Mouse (Mus musculus): ENCODE data around the gene Parn. TPM values are rescaled to one million over a fixed set of nuclear protein-coding genes. Genes with fewer than 3 reads are reported as not detected.

Parn gene
- polyA plus RNA-seq, 1 experiment from 2014 or later, result 36.8 TPM

GRCm38 (mm10) chr16:13565291-13565690, 102.7 kb downstream of the Parn start:
- Histone ChIP-seq H3K4me3 (ENCODE audit: low read depth, low read length) (no peak overlapping the region), H3K27ac (ENCODE audit: low read length) (no peak overlapping the region), H3K36me3 (ENCODE audit: control insufficient read depth, insufficient read depth, low read length) (no peaks in the 10 kb centered on the region; the same call in 1 of the 2 replicates), H3K4me2 (replicated peaks; ENCODE audit: low read depth, low read length) (no peak overlapping the region), H3K9me3 (ENCODE audit: control insufficient read depth, low read depth, low read length) (no peaks in the 10 kb centered on the region), H3K4me1 (ENCODE audit: control insufficient read depth, insufficient read depth, low read length) (no peaks in the 10 kb centered on the region), H3K27me3 (ENCODE audit: control insufficient read depth, insufficient read depth, low read length) (no peaks in the 10 kb centered on the region), H3K9ac (replicated peaks; ENCODE audit: low read depth, low read length) (no peak overlapping the region)
- no peak for ATAC-seq (ENCODE audit: insufficient number of reproducible peaks, insufficient read depth, low FRiP score, low read depth)
- WGBS, result 81% methylated on average over 5 of the region's 5 CpGs

GRCm38 (mm10) chr16:13557784-13558183, 110.2 kb downstream of the Parn start:
- 77% methylated on average over 2 of the region's 2 CpGs for WGBS
- Histone ChIP-seq H3K27me3 (ENCODE audit: control insufficient read depth, insufficient read depth, low read length) (no peaks in the 10 kb centered on the region), H3K4me3 (ENCODE audit: low read depth, low read length) (no peak overlapping the region), H3K27ac (ENCODE audit: low read length) (no peak overlapping the region), H3K4me1 (ENCODE audit: control insufficient read depth, insufficient read depth, low read length) (no peaks in the 10 kb centered on the region), H3K9ac (replicated peaks; ENCODE audit: low read depth, low read length) (no peak overlapping the region), H3K36me3 (ENCODE audit: control insufficient read depth, insufficient read depth, low read length) (no peaks in the 10 kb centered on the region; the same call in 1 of the 2 replicates), H3K9me3 (ENCODE audit: control insufficient read depth, low read depth, low read length) (no peaks in the 10 kb centered on the region), H3K4me2 (replicated peaks; ENCODE audit: low read depth, low read length) (no peak overlapping the region)
- no peak for ATAC-seq (ENCODE audit: insufficient number of reproducible peaks, insufficient read depth, low FRiP score, low read depth)

- H3K27ac ChIP-seq (ENCODE audit: low read length), result no peak overlapping the region
- 80% methylated on average over 9 of the region's 9 CpGs for WGBS
- no peak for ATAC-seq (ENCODE audit: insufficient number of reproducible peaks, insufficient read depth, low FRiP score, low read depth)
- H3K4me3 ChIP-seq (ENCODE audit: low read depth, low read length), result no peak overlapping the region
- no peak overlapping the region for H3K4me2 ChIP-seq (replicated peaks; ENCODE audit: low read depth, low read length)
- no peaks in the 10 kb centered on the region; the same call in 1 of the 2 replicates for H3K36me3 ChIP-seq (ENCODE audit: control insufficient read depth, insufficient read depth, low read length)
- no peaks in the 10 kb centered on the region for H3K4me1 ChIP-seq (ENCODE audit: control insufficient read depth, insufficient read depth, low read length)
- H3K9ac ChIP-seq (replicated peaks; ENCODE audit: low read depth, low read length), result no peak overlapping the region
- H3K9me3 ChIP-seq (ENCODE audit: control insufficient read depth, low read depth, low read length), result no peaks in the 10 kb centered on the region
- H3K27me3 ChIP-seq (ENCODE audit: control insufficient read depth, insufficient read depth, low read length), result no peaks in the 10 kb centered on the region
These were observed 111.0 kb downstream of the Parn start for GRCm38 (mm10) chr16:13556954-13557470.

DNA sequence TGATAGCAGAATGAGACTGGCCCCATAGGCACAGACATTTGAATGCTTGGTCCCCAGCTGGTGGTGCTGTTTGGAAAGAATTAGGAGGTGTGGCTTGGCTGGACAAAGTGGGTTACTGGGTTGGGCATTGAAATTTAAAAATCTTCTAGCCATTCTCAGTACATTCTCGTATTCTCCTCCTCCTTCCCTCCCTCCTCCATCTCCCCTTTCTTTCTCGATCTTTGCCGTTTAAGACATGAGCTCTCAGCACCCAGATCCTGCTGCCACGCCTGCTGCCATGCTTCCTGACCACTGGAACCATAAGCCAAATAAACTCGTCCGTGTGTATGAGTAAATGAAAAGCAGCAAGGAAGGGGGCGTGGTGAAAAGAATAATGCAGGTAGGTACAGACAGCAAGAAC, 111.5 kb downstream of the Parn start:
- no peak overlapping the region for H3K9ac ChIP-seq (replicated peaks; ENCODE audit: low read depth, low read length)
- H3K27ac ChIP-seq (ENCODE audit: low read length), result no peak overlapping the region
- ATAC-seq (ENCODE audit: insufficient number of reproducible peaks, insufficient read depth, low FRiP score, low read depth), result no peak
- H3K4me2 ChIP-seq (replicated peaks; ENCODE audit: low read depth, low read length), result no peak overlapping the region
- 94% methylated on average over 7 of the region's 7 CpGs for WGBS
- no peaks in the 10 kb centered on the region for H3K9me3 ChIP-seq (ENCODE audit: control insufficient read depth, low read depth, low read length)
- no peaks in the 10 kb centered on the region for H3K27me3 ChIP-seq (ENCODE audit: control insufficient read depth, insufficient read depth, low read length)
- H3K4me1 ChIP-seq (ENCODE audit: control insufficient read depth, insufficient read depth, low read length), result no peaks in the 10 kb centered on the region
- no peaks in the 10 kb centered on the region; the same call in 1 of the 2 replicates for H3K36me3 ChIP-seq (ENCODE audit: control insufficient read depth, insufficient read depth, low read length)
- H3K4me3 ChIP-seq (ENCODE audit: low read depth, low read length), result no peak overlapping the region

DNA sequence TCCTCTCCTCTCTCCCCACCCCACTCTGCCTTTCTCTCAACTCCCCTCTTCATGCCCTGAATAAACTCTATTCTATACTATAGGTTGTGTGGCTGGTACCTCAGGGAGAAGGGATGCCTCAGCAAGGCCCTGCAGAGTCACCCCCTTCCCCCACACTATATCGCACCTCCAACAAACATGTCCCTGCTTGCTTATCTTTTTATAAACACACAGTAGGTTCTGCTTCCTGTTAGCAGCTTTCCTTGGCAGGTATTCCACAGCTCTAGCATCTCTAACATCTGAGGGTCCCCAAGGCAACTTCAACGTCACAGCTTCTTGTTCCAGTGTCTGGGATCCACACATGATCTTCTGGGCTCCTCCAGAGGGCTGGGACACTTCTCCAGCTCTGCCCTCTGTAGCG, 117.3 kb downstream of the Parn start:
- WGBS, result 85% methylated on average over 3 of the region's 3 CpGs
- no peak overlapping the region for H3K27ac ChIP-seq (ENCODE audit: low read length)
- no peak overlapping the region for H3K4me2 ChIP-seq (replicated peaks; ENCODE audit: low read depth, low read length)
- H3K9me3 ChIP-seq (ENCODE audit: control insufficient read depth, low read depth, low read length), result peaks cover 8% of the 10 kb centered on the region
- H3K4me1 ChIP-seq (ENCODE audit: control insufficient read depth, insufficient read depth, low read length), result no peaks in the 10 kb centered on the region
- H3K36me3 ChIP-seq (ENCODE audit: control insufficient read depth, insufficient read depth, low read length), result 0 out of 2 replicates have a peak, but pooled peaks cover 2% of the 10 kb centered on the region
- no peak overlapping the region for H3K9ac ChIP-seq (replicated peaks; ENCODE audit: low read depth, low read length)
- H3K4me3 ChIP-seq (ENCODE audit: low read depth, low read length), result no peak overlapping the region
- ATAC-seq (ENCODE audit: insufficient number of reproducible peaks, insufficient read depth, low FRiP score, low read depth), result no peak
- no peaks in the 10 kb centered on the region for H3K27me3 ChIP-seq (ENCODE audit: control insufficient read depth, insufficient read depth, low read length)

DNA sequence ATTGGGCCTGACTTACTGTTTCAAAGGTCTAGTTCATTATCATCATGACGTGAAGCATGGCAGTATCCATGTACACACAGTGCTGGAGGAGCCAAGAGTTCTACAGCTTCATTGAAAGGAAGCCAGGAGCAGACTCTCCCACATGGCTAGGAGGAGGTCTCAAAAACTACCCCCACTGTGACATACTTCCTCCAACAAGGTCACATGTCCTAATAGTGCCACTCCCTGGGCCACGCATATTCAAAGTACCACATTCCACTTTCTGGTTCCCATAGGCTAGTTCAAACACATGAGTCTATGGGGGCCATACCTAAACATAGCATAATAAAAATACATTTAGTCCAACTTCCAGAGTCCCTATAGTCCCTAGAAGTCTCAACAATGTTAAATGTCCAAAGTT, 118.0 kb downstream of the Parn start:
- no peak for ATAC-seq (ENCODE audit: insufficient number of reproducible peaks, insufficient read depth, low FRiP score, low read depth)
- H3K4me2 ChIP-seq (replicated peaks; ENCODE audit: low read depth, low read length), result no peak overlapping the region
- H3K27ac ChIP-seq (ENCODE audit: low read length), result no peak overlapping the region
- peaks cover 3% of the 10 kb centered on the region; the same call in 1 of the 2 replicates for H3K36me3 ChIP-seq (ENCODE audit: control insufficient read depth, insufficient read depth, low read length)
- no peaks in the 10 kb centered on the region for H3K27me3 ChIP-seq (ENCODE audit: control insufficient read depth, insufficient read depth, low read length)
- H3K9me3 ChIP-seq (ENCODE audit: control insufficient read depth, low read depth, low read length), result peaks cover 10% of the 10 kb centered on the region
- no peaks in the 10 kb centered on the region for H3K4me1 ChIP-seq (ENCODE audit: control insufficient read depth, insufficient read depth, low read length)
- no peak overlapping the region for H3K9ac ChIP-seq (replicated peaks; ENCODE audit: low read depth, low read length)
- no peak overlapping the region for H3K4me3 ChIP-seq (ENCODE audit: low read depth, low read length)
- WGBS, result 81% methylated on average over 2 of the region's 2 CpGs

- no peak overlapping the region for H3K4me3 ChIP-seq (ENCODE audit: low read depth, low read length)
- H3K9ac ChIP-seq (replicated peaks; ENCODE audit: low read depth, low read length), result no peak overlapping the region
- H3K9me3 ChIP-seq (ENCODE audit: control insufficient read depth, low read depth, low read length), result peaks cover 10% of the 10 kb centered on the region
- H3K27ac ChIP-seq (ENCODE audit: low read length), result no peak overlapping the region
- no peak for ATAC-seq (ENCODE audit: insufficient number of reproducible peaks, insufficient read depth, low FRiP score, low read depth)
- no peaks in the 10 kb centered on the region for H3K4me1 ChIP-seq (ENCODE audit: control insufficient read depth, insufficient read depth, low read length)
- no peaks in the 10 kb centered on the region for H3K27me3 ChIP-seq (ENCODE audit: control insufficient read depth, insufficient read depth, low read length)
- H3K4me2 ChIP-seq (replicated peaks; ENCODE audit: low read depth, low read length), result no peak overlapping the region
- H3K36me3 ChIP-seq (ENCODE audit: control insufficient read depth, insufficient read depth, low read length), result peaks cover 2% of the 10 kb centered on the region; the same call in 1 of the 2 replicates
- 61% methylated on average over 4 of the region's 4 CpGs for WGBS
These were observed 126.2 kb downstream of the Parn start for GRCm38 (mm10) chr16:13541816-13542215.

- Histone ChIP-seq H3K36me3 (ENCODE audit: control insufficient read depth, insufficient read depth, low read length) (peaks cover 2% of the 10 kb centered on the region; the same call in 1 of the 2 replicates), H3K4me3 (ENCODE audit: low read depth, low read length) (no peak overlapping the region), H3K27ac (ENCODE audit: low read length) (no peak overlapping the region), H3K9ac (replicated peaks; ENCODE audit: low read depth, low read length) (no peak overlapping the region), H3K27me3 (ENCODE audit: control insufficient read depth, insufficient read depth, low read length) (no peaks in the 10 kb centered on the region), H3K9me3 (ENCODE audit: control insufficient read depth, low read depth, low read length) (peaks cover 6% of the 10 kb centered on the region; the same call in 1 of the 2 replicates), H3K4me2 (replicated peaks; ENCODE audit: low read depth, low read length) (no peak overlapping the region), H3K4me1 (ENCODE audit: control insufficient read depth, insufficient read depth, low read length) (0 out of 2 replicates have a peak, but pooled peaks cover 3% of the 10 kb centered on the region)
- no peak for ATAC-seq (ENCODE audit: insufficient number of reproducible peaks, insufficient read depth, low FRiP score, low read depth)
- WGBS, result 68% methylated on average over 15 of the region's 15 CpGs
These were observed 126.7 kb downstream of the Parn start for GRCm38 (mm10) chr16:13541121-13541747.
